Mouse (Mus musculus): ENCODE results near the gene Nsd2.
"Not testable (repeated sequence)": the region's sequence is repeated elsewhere in the genome, so short reads cannot be mapped to it uniquely, and the experiment has no call there.

Gene Nsd2

GRCm38 (mm10) chr5:33932413-33932812 lies 111.9 kb downstream of the Nsd2 start:
- no peak for DNase-seq (ENCODE audit: low spot score in 2 of 2)

GRCm38 (mm10) chr5:33934081-33934480 lies 113.6 kb downstream of the Nsd2 start:
- DNase-seq (ENCODE audit: low spot score in 2 of 2) = no peak

- no peak for DNase-seq (ENCODE audit: low spot score in 2 of 2)
Observed at GRCm38 (mm10) chr5:33934877-33935276, 114.4 kb downstream of the Nsd2 start.

- DNase-seq (ENCODE audit: low spot score in 2 of 2) = peak; percentile 50 to 58
Observed at GRCm38 (mm10) chr5:33935700-33936111, 115.2 kb downstream of the Nsd2 start.

- peak; percentile 97 to 98 for DNase-seq (ENCODE audit: low spot score in 2 of 2)
Observed at GRCm38 (mm10) chr5:33936120-33936707, 115.7 kb downstream of the Nsd2 start, which contains the start of gene Nelfa. Gene Nelfa, minus strand, starts transcription at chr5:33936413.

GRCm38 (mm10) chr5:33937230-33937629 lies 116.7 kb downstream of the Nsd2 start:
- no peak for DNase-seq (ENCODE audit: low spot score in 2 of 2)

GRCm38 (mm10) chr5:33938448-33938847 lies 117.9 kb downstream of the Nsd2 start:
- DNase-seq (ENCODE audit: low spot score in 2 of 2) = no peak

- not testable (repeated sequence) for DNase-seq (ENCODE audit: low spot score in 2 of 2)
Observed at GRCm38 (mm10) chr5:33947035-33947434, 126.5 kb downstream of the Nsd2 start.
